Mouse (Mus musculus) right cerebral cortex, postnatal 25 days (tissue): Measurements from ENCODE around the gene Cd209e.
"Not testable (repeated sequence)": the region's sequence is repeated elsewhere in the genome, so short reads cannot be mapped to it uniquely, and the experiment has no call there.

Experiments used
- DNase-seq: peaks from one replicate; pipeline ENCODE4 v3.0.0; 2022

The Cd209e gene

DNA sequence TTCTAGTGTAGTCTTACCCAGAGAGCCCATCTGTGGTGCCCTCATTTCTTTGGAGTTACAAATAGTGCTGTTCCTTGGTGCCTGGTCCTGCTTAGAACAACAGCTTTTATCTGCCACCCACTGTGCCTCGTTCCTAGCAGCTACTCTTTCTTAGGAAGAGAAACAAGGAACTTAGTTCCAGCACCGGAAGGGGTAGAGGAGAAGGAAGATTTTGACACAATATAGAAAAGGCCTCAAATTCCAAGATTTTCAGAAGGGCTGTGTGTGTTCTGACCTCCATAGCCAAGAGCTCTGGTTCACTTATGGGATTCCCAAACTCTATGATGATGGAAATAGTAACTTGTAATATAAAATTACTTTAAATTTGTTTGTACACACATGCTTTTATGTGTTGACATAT is at the start of gene Cd209e:
Gene Cd209e (minus strand): TSS at position 101 of the 400 bp plus-strand sequence.
- DNase-seq: no peak

DNA sequence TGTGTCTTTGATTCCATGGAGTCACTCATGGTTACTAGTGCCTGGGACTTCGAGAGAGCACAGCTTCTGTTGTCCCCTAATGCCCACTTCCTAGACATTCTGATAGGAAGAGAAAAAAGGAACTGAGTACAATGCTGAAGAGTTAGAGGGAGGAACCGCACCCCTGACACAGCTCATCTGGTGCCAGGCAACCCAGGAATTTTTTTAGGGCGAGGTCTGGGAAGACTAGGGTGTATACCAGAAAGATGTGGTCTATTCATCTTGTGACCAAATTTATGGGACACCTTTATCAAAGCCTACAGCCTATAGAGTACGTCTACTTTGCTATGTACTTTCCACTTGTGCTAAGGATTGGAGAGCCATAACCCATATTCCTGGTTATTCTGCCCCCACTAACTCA is 24.3 kb upstream of the Cd209e start, which contains the start of gene Cd209d:
Gene Cd209d (minus strand): TSS at position 101 of the 400 bp plus-strand sequence.
- no peak for DNase-seq

DNA sequence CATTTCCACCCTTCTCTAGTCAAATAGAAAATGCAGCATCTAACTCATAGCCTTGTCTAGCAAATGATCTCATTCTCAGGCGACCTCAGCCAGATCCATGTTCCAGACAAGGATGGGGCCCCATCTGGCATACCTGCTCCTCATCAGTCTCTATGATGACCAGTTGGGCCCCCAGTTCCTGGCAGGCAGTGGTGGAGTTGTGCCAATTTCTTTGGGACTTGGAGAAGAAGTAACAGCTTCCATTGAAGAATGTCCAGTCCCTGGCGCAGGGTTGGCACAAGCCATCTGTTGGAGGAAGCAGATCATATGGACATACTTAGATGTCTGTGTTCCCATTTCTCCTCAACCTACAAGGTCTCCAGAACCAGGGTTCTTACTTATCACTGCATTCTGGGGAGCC is 22.0 kb upstream of the Cd209e start:
- no peak for DNase-seq

DNA sequence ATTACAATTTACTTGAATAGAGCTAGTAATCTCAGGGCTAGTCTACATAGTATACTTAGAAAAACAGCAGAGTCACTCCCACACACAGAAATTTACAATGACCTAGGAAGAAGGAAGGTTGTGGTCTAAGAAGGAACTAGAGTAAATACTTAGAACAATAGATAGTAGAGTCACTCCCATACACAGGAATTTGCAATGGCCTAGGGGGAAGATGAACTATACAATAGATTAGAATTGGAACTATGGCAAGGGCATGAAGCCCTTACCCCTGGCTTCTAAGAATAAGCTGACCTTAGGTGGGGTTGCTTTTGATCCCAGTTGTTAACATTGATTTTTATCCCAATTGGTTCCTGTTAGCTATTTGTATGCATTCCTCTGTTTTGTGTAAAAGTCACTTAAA is 8.6 kb upstream of the Cd209e start:
- DNase-seq: not testable (repeated sequence)

DNA sequence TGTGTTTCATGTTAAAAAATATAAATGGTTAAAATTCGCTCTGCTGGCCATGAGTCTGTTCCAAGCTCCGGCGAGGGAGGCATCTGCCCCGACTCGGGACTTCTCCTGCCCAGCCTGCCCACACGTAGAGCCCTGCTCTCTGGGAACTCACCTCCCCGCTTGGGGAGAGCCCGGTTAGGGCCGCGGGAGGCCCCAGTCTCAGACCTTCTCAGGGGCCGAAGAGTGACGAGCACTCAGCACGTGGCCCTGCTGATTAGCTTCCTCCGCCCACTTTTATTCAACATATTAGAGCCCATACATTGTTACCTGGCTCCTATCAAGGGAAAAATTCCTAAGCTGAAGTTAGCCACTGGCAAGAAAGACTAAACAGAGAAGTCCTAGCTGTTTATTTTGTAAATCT is 51.0 kb downstream of the Cd209e start:
- no peak for DNase-seq
